Mouse (Mus musculus) cerebellum, postnatal 10 days (tissue): ENCODE results near the gene Rorb.

ENCODE experiments used
- DNase-seq, 2 experiments: peaks; one replicate each; pipeline ENCODE4 v3.0.0; 2021; ENCODE audit warnings: mixed read lengths in 2 of 2

The Rorb gene

GRCm38 (mm10) chr19:19110793-19111427 lies at the start of gene Rorb:
TSS of gene Rorb (minus strand) at chr19:19111196.
- DNase-seq = peak; percentile 94 to 96

GRCm38 (mm10) chr19:19148847-19149246 lies 37.9 kb upstream of the Rorb start:
- no peak for DNase-seq

GRCm38 (mm10) chr19:19144447-19144846 lies 33.5 kb upstream of the Rorb start:
- no peak for DNase-seq

DNA sequence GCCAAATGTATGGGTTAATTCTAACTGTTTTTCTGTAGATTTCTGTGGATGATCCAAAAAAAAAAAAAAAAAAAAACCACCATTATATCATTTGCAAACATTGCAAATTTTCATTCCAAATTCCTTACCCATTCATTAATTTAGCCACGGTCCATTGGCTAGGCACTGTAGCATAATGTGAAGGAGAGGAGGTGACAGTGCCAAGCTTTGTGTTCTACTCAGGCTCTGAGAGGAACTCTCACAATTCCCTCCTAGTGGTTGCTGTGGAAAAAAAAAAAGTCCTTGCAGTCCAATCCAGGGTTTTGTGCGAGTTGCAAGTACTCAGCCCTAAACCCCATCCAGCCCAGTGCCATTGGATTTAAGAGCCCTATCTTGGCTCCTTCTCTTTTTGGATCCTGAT lies 25.9 kb upstream of the Rorb start:
- peak; percentile 5 to 22 for DNase-seq

DNA sequence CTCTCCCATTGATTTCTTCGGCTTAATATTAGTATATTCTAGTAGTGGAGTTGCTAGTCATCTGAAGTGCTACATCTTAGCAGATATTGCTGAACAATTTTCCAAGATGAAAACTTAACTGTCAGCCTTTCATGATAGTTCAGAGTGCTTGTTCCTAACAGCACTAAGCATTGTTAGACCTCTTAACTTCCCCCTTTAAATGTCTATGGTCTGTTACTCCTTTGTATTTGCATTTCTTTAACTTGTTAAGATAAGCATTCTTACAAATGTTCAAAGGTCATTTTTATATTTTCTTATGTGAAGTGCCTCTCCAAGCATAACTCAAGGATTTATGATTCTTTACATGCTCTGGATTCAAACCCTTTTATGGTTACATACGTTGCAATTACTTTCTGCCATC lies 24.8 kb upstream of the Rorb start:
- no peak for DNase-seq

GRCm38 (mm10) chr19:19122324-19122723 lies 11.3 kb upstream of the Rorb start:
- DNase-seq = peak; percentile 21 to 31

- no peak for DNase-seq
Measured at GRCm38 (mm10) chr19:19112180-19112579, 1.2 kb upstream of the Rorb start.

GRCm38 (mm10) chr19:19111428-19112170 lies 603 bp upstream of the Rorb start:
- peak; percentile 20 to 24 for DNase-seq

DNA sequence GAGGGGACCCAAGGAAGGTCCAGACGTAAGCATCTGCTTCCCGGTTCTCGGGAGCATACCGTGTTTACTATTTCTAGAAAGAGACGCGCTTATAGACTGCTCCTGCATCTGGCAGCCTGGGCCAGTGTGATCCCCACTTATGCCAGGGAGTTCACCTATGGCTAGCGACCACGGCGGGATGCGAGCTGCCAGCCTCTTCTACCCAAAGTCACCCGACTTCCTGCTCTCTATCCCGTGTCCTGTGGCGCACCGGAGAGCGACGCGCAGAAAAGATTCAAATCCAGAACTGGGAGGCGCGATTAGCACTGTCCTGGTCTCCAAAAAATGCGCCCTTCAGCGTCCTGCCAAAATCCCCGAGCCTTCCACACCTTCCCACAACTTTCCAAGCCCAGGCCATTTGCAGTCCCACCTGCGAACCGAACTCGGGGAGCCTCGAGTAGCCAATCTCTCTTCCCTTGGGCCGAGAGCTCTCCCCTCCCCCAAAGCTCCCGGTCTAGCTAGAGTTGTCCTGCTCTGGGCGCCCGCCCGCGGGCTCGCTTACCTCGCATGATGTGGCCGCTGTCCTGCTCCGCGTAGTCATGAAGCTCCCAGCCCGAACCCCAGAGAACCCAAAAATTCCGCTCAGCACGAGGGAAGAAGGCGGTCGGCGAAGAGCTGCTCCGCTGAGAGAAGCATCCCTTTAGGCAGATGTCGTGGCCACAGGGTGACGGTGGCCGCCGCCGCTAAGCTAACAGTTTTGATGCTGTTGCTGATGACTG lies 806 bp downstream of the Rorb start:
- DNase-seq = peak; percentile 74

- DNase-seq = no peak
Measured at GRCm38 (mm10) chr19:19108596-19109381, 2.2 kb downstream of the Rorb start.

- DNase-seq = no peak
Measured at GRCm38 (mm10) chr19:19104581-19104980, 6.4 kb downstream of the Rorb start.

DNA sequence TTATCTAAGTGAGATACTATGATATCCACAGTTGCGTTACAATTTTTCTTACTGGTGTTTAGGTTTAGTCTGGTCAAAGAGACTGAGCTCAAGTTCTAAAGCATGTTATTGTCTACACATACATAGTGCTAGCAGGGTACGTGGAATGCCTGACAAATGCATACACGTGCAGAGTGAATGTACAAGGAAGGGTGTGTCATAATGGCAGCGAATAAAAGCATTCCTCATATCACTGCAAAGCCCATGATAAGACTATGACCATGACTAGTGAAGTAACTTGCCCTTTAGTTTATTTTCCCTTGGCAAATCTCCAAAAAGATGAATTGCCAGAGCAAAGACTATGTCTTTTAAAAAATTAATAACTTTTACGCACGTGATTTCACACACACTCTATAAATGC lies 13.8 kb downstream of the Rorb start:
- no peak for DNase-seq

- no peak for DNase-seq
Measured at GRCm38 (mm10) chr19:19089427-19089826, 21.6 kb downstream of the Rorb start.

DNA sequence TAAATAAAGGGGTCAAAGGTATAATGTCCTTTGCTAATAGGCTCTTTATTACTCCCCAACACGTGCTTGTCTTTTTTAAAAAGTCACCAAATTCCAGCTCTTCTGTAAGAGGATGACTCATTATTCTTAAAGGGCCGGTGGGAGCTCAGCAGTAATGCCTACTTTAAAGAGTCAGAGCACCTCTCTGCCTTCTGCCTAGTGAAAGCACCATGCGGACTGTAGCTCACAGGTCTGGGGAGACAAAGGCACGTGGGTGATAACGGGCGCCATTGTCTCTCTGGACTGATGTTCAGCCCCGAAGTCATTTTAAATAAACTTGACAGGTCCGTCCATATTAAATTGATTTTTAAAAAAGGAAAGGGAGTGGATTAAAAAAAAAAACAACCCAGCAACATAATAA lies 33.1 kb downstream of the Rorb start:
- DNase-seq = no peak

DNA sequence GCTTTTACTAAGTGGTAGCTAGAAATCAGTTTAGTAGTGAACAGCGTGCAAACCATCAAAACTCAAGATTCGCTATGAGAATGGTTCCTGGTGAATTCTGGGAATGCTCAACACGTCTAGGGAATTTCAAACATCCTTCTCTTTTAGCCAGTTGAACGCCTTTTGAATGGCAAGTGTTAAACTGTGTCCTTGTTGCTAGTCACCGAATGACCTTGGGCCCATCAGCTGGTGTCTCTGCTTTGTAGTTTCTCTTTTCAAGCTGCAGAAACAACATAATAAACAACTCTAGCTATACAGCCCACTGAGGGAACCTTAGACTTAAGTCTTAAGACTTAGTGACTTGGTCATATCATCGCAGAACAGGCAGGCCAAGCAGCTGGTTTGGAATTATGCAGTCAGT lies 36.2 kb downstream of the Rorb start:
- no peak for DNase-seq

GRCm38 (mm10) chr19:19058710-19059398 lies 52.1 kb downstream of the Rorb start:
- DNase-seq = no peak

- DNase-seq = no peak
Measured at GRCm38 (mm10) chr19:19058201-19058600, 52.8 kb downstream of the Rorb start.

- DNase-seq = no peak
Measured at GRCm38 (mm10) chr19:19043138-19043537, 67.9 kb downstream of the Rorb start.

DNA sequence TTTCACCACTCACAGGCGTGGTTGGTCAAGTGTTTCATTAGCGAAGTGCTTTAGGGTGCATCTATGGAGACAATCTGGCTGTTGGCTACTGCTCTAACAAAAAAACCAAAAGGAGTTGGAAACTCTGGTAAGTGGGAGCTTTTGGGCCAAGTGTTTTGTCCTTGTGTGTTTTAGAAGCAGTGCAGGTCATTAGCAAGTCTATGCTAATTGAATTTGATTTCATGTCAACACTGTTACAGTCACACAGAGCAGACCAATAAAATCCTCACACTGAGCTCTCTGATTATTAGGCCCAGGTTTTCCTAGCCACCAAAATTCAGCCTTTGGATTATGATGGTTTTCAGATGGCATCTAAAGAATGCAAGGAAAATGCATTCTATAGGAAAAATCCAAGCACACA lies 70.2 kb downstream of the Rorb start:
- DNase-seq = no peak

GRCm38 (mm10) chr19:19034482-19035315 lies 76.3 kb downstream of the Rorb start:
- DNase-seq = no peak

DNA sequence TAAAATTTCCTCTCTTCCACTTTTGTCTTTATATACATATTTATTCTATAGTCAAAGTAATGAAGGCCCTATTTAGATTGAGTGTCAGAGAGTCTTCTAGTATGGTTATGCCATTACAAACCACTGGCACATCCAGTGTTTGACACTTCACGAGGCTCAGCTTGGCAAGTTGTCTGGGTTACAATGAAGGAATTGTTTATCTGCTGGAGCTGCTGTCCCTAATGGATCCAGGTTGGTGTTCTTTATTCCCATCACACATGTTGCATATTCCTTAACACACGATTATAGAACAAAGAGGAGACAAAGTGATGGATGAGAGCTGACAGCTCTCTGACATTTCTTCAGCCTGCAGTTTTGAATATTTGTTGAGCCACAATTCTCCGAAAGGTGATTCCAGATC lies 77.0 kb downstream of the Rorb start:
- no peak for DNase-seq
